Mouse (Mus musculus) urinary bladder, adult 2 months (tissue): ENCODE data around the gene Trim2. TPM values are rescaled to one million over a fixed set of nuclear protein-coding genes. Genes with fewer than 3 reads are reported as not detected.

Experiments used
- DNase-seq: peaks from one replicate; pipeline ENCODE4 v3.0.0; 2022; ENCODE audit warnings: low spot score
- polyA plus RNA-seq: library from polyadenylated mRNA; depleted of rRNA; stranded (reverse); fragments of >200 nt; gene quantifications from 2 replicates; pipeline ENCODE4 v1.2.3, GENCODE M21; 2012

Trim2 gene
- polyA plus RNA-seq, 1 experiment, result 6.6 TPM

DNA sequence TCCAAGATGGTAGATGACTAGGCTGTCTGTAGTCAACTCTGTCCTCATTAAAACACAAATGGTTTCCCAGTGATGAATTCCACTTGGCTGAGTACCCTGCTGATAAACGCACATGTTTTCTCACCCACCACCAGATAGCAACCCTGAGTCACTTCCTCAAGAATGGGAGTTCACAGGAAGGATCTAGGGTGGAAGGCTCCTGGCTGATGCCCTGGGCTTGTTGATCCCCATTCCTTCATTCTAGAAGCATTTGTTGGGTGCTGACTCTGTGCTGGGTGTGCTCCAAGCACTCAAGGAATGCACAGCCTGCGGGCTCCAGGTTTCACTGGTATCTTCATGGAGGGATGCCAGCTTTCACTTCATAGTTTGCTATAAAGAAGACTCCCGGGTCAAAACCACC is 12.8 kb upstream of the Trim2 start:
- DNase-seq, result no peak

- DNase-seq, result no peak
These were observed 12.2 kb upstream of the Trim2 start for GRCm38 (mm10) chr3:84318865-84319264.

GRCm38 (mm10) chr3:84314651-84315191 is 8.0 kb upstream of the Trim2 start:
- DNase-seq, result no peak

DNA sequence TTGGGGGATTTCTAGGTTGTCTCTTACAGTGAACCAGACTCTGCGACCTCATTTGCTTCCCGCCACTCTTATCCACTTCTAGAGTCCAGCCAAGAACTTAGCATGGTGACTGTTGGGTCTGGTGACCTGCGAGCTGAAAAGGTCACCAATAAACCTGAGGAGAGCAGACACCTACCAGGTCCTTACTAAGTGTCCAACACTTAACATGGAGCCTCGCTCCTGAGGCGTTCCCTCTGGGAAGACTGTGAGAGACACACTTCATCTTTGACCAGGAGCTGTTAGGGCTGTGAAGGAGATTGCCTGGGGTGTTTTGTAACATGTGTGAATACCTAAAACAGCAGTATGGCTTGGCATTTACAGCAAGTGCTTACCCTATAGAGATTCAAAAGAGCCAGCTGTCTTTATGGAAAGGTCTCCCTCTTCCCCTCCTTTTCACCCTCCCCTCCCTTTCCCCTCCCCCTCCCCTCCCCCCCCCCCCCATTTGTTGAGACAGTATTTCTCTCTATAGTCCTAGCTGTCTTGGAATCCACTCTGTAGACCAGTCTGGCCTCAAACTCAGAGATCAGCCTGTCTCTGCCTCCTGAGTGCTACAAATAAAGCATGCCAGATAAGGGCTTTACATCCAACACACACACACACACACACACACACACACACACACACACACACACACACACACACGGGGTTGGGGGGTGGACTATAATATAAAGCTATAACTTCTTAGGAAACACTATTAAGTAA is 7.3 kb upstream of the Trim2 start:
- DNase-seq, result no peak

DNA sequence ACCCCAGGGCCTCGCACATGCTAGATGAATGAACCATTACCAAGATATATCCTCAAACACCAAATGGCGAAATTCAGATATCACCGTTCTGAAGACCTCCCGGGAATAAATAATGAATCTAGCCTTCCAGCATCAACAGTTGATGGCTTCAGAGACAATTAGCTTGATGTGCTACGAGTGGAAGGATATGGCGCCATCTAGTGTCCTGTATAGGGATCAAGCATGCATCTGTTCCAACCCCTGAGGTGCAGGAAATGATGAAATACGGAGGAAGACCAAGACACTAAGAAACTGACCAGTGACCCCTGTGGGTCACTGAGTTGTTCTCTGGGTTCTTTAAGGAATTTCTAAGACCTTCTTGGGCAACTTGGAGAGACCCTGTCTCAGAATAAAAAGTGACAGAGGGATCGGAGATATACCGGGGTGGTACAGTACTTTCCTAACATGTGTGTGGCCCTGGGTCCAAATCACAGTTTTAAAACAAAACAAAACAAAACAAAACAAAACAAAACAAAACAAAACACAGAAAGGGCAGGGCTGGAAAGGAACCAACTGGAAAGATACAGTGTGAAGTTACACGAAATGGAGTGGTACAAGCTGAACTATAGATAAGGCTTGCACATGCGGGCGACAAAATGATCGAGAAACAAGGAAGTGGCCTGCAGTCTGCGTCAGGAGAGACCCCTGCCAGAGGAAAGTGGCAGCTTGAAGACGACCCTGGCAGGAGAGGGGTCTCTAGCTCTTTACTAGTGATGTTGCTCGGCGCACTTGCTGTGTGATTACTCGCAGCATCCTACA is 6.5 kb upstream of the Trim2 start:
- no peak for DNase-seq

DNA sequence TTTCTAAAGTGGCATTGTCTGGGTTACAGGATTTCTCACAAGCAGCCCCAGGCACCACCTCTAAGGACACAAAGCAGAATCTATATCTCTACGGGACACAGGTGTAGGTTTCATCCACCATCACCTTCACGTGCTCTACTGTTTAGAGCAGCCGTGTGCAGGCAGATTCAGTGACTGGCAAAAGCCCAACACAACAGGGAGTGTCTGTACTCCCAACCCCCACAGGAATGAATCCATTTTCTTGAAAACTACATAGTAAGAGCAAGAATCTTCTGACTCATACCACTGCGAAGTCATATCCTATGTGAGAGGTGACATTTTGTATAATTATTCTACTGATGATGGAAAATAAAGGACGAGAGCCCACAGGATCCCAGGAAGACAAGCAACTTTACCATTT is 5.6 kb upstream of the Trim2 start:
- no peak for DNase-seq

GRCm38 (mm10) chr3:84307516-84307915 is 839 bp upstream of the Trim2 start:
- DNase-seq, result no peak

- DNase-seq, result no peak
These were observed 761 bp downstream of the Trim2 start for GRCm38 (mm10) chr3:84305722-84306510.

DNA sequence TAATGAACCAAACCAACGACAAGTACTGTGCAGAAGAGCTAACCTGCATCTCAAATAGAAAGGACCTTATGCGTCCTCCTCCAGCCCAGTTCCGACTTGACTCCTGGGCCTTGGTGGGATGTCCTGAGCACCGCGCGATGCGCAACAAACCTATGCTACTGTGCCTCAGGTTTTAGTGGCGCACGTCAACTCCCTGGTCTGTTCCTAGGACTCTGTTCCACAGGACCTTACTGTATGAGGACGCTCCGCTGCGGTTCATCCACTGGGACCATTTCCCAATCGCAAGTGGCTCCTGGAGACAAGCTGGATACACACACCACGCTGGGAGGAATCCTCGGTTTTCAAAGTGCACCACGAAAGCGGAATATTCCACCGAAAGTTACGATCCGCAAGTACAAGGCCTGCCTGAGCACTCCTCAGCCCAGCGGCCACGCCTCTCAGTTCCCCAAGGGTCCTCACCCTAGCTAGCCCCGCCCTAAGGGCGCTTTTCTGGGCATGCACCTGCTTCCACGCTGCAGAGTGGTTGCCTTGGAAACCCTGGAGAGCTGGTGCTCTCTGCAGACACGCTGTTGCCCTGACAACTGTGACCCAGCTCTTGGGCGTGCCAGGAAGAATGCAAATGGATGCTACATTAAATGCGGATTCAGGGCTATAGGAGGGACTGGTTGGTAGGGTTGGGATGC is 1.5 kb downstream of the Trim2 start:
- DNase-seq, result no peak

GRCm38 (mm10) chr3:84304339-84305009 is 2.2 kb downstream of the Trim2 start:
- DNase-seq, result no peak

GRCm38 (mm10) chr3:84303395-84303949 is 3.2 kb downstream of the Trim2 start:
- no peak for DNase-seq

DNA sequence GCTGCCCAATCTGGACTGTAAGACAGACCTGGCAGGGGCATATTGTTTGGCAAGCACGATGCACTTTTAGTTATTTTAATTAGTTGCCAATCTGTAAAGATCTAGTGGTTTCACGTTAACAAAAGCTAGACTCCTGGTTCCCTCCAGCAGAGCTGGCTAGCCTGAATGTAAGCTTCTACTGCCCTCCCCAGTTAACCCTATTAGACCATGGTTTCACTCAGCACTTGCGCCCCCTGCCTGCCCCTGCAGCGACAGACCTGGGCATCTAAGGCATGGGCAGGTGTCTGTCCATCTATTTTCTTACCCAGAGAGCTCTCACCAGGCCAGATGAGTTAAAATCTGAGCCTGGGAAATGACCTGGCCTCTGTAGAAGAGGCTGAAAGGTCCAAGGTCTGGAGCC is 4.4 kb downstream of the Trim2 start:
- no peak for DNase-seq

GRCm38 (mm10) chr3:84301674-84302073 is 5.0 kb downstream of the Trim2 start:
- DNase-seq, result no peak

DNA sequence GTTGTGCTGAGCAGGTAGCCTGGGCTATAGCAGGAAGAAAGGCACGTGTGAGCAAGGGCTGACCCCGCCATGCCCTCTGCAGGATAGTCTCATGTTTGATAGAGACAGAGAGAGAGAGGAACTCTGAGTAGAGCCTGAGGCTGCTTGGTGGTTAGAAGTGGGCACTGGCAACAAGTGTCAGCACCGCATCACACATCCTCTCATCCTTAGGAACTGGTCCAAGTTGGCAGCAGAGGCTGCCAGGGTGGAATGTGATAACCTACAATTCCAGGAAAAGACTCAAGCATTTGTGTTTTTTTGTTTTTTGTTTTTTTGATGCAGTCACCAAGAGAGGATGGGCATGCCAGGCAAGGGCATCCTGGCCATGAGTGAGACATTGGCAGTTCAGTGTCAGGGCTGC is 8.5 kb downstream of the Trim2 start:
- no peak for DNase-seq

DNA sequence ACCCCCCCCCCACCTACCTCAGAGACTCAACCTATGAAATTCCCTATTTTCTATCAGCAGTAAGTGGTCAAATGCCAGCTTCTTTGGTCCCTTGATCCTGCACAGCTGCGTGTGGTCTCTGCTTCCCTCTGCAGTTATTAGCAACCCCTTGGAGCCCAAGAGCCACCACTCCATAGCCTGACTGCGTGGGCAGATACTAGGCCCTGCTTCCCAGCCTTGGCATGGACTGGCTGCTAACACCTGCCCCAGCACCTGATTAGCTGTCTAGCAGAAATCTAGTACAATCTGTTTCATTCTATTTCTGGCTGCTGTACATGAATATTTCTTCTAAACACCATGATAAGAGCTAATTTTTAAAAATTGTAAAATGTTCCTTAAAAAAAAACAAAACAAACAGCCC is 10.0 kb downstream of the Trim2 start:
- DNase-seq, result no peak

- DNase-seq, result no peak
These were observed 11.9 kb downstream of the Trim2 start for GRCm38 (mm10) chr3:84294734-84295133.

DNA sequence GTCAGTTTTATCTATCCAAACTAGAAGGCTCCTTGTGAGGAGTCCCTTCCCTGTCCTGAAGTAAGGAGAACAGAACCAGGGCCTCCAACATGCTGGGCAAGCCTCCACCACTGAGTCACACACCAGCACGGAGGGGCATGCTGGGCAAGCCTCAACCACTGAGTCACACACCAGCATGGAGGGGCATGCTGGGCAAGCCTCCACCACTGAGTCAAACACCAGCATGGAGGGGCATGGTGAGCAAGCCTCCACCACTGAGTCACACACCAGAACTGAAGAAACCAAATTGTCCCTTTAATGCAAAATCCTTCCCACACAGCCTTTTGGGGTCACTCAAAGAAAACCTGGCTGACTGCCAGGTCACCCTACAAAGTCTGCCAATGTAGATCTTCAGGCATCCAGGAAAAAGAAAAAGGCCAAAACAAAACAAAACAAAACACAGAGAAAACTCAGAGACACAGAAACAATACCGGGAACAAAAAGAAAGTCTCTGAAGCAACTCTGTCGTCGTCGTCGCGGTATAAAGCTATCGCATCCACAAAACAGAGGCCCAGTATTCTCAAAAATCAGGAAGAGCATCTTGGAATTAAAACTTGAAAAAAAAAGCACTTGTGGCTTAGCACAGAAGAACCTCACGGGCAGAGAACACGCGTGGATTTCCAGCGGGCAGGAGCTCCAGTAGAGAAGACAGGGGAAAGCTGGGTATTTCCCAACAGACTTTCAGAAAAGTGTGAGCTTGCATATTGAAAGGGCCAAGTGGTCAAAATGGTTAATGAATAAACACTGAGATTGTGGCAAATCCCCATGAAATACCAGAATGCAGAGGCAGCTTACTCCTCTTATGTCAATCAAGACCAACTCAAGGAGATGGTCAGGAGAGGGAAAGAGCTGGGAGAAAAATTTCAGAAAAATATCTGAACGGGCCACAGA is 12.7 kb downstream of the Trim2 start:
- DNase-seq, result no peak

DNA sequence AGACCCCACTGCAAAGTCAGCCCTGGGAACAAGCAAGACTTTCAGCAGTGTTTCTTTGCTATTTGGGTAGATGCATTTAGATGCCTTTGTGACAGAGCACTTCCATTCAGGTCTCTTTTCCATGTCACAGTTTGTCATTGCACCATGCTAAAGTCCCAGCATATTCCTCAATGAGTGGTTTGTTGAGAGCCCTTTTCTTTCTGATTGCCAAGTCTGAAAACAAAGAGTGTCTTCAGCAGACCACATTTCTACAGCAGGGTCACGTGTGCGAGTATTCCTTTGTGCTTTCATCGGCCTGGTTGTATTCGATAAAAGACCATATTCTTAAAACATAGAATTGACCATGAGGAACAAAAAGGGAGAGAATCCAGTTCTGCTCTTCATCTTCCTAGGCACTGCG is 14.4 kb downstream of the Trim2 start:
- no peak for DNase-seq

DNA sequence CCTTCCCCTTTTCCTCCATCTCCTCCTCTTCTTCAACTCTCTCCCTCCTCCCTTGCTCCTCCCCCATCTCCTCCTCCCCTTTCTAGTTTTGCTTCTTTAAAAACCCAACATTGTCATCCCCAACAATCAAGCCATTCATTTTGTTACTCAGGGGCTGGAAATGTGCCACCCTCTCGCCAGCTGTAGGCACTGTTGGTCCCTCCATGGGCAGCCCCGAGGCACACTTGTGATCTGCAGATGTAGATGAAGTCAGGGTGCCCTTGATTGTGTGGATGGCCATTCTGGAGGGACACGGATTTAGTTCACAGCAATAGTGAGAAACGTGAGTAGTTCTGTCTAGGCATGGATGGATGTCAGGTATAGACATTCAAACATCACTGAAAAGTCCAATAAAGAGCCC is 17.7 kb downstream of the Trim2 start:
- no peak for DNase-seq

GRCm38 (mm10) chr3:84287256-84287655 is 19.4 kb downstream of the Trim2 start:
- DNase-seq, result no peak
